In genomic region chr19:26709095-26709494, GRCm38 (mm10) we compare ENCODE assay signal across 16 mouse cellular contexts.
DNase-seq lines count a peak whose midpoint lies in the region; ATAC-seq lines count a peak whose summit lies in the region.
"Had no signal": no experiment of that assay in that cellular context is flagged by ENCODE, and none has a peak within 500 bp of the region (broad histone marks: within the 10 kb centered on the region; RNA-seq: fewer than 3 reads in every experiment).

No protein-coding gene starts in this region.

- ATAC-seq in intestine, embryonic 14.5 days (replicated peaks; ENCODE audit: low FRiP score, low TSS enrichment, low read depth) = 0 out of 2 replicates have a peak, but pooled peaks have one; percentile 27
- no peak for ATAC-seq in intestine, embryonic 16.5 days
- no peak for ATAC-seq in midbrain, embryonic 11.5 days (ENCODE audit: low FRiP score)
- no peak for ATAC-seq in midbrain, embryonic 15.5 days (replicated peaks)
- ATAC-seq in stomach, embryonic 14.5 days (ENCODE audit: insufficient number of reproducible peaks, insufficient read depth, low FRiP score, low read depth) = 0 out of 2 replicates have a peak, but pooled peaks have one; percentile 42
- no peak for ATAC-seq in hindbrain, embryonic 14.5 days (ENCODE audit: low FRiP score)
- ATAC-seq: liver, embryonic 12.5 days had no signal

- no peaks in the 10 kb centered on the region for H3K9me3 ChIP-seq in intestine, embryonic 14.5 days (ENCODE audit: control insufficient read depth, low read length)
- no peaks in the 10 kb centered on the region for H3K9me3 ChIP-seq in intestine, embryonic 16.5 days (ENCODE audit: control insufficient read depth, low read length)
- H3K9me3 ChIP-seq in midbrain, embryonic 11.5 days (ENCODE audit: control insufficient read depth, low read length) = no peaks in the 10 kb centered on the region
- no peaks in the 10 kb centered on the region for H3K9me3 ChIP-seq in midbrain, embryonic 15.5 days
- no peaks in the 10 kb centered on the region for H3K9me3 ChIP-seq in stomach, embryonic 14.5 days (ENCODE audit: control insufficient read depth, low read depth, low read length)
- no peaks in the 10 kb centered on the region for H3K9me3 ChIP-seq in hindbrain, embryonic 14.5 days (ENCODE audit: control insufficient read depth, low read length)
- H3K9me3 ChIP-seq: embryonic facial prominence, embryonic 15.5 days; hindbrain, embryonic 10.5 days; liver, embryonic 12.5 days had no signal

- no peak overlapping the region for H3K9ac ChIP-seq in intestine, embryonic 14.5 days (ENCODE audit: low read length)
- H3K9ac ChIP-seq in intestine, embryonic 16.5 days (ENCODE audit: low read depth, low read length) = no peak overlapping the region
- H3K9ac ChIP-seq in midbrain, embryonic 11.5 days (ENCODE audit: low read length) = no peak overlapping the region
- H3K9ac ChIP-seq in midbrain, embryonic 15.5 days = no peak overlapping the region
- no peak overlapping the region for H3K9ac ChIP-seq in stomach, embryonic 14.5 days (replicated peaks; ENCODE audit: low read depth, low read length)
- H3K9ac ChIP-seq in hindbrain, embryonic 14.5 days = no peak overlapping the region
- H3K9ac ChIP-seq: embryonic facial prominence, embryonic 15.5 days; liver, embryonic 12.5 days had no signal

- no peaks in the 10 kb centered on the region for H3K4me1 ChIP-seq in intestine, embryonic 14.5 days (replicated peaks; ENCODE audit: control insufficient read depth, insufficient read depth, low read length)
- 0 out of 2 replicates have a peak, but pooled peaks cover 3% of the 10 kb centered on the region for H3K4me1 ChIP-seq in intestine, embryonic 16.5 days (ENCODE audit: control insufficient read depth, insufficient read depth, low read length)
- H3K4me1 ChIP-seq in midbrain, embryonic 11.5 days (ENCODE audit: control insufficient read depth, insufficient read depth, low read length) = no peaks in the 10 kb centered on the region
- H3K4me1 ChIP-seq in midbrain, embryonic 15.5 days = no peaks in the 10 kb centered on the region
- H3K4me1 ChIP-seq in stomach, embryonic 14.5 days (ENCODE audit: control insufficient read depth, insufficient read depth, low read length) = 0 out of 2 replicates have a peak, but pooled peaks cover 3% of the 10 kb centered on the region
- H3K4me1 ChIP-seq in hindbrain, embryonic 14.5 days (replicated peaks; ENCODE audit: control insufficient read depth, insufficient read depth, low read length) = no peaks in the 10 kb centered on the region
- H3K4me1 ChIP-seq: hindbrain, embryonic 10.5 days had no signal

- DNase-seq in intestine, embryonic 14.5 days (ENCODE audit: low spot score) = no peak
- peak; percentile 8 for DNase-seq in midbrain, embryonic 11.5 days (ENCODE audit: low spot score, missing footprints)
- no peak for DNase-seq in urinary bladder, postnatal 14 days (ENCODE audit: low spot score)
- no peak for DNase-seq in hindbrain, embryonic 14.5 days (ENCODE audit: low spot score)
- DNase-seq: cerebellum, adult 2 months; cerebellum, postnatal 36 days; kidney, postnatal 36 days; lung, adult 2 months; right cerebral cortex, postnatal 25 days; thymus, postnatal 36 days had no signal

- no peak overlapping the region for H3K4me2 ChIP-seq in intestine, embryonic 14.5 days (ENCODE audit: low read length)
- H3K4me2 ChIP-seq in intestine, embryonic 16.5 days (ENCODE audit: low read depth, low read length) = no peak overlapping the region
- no peak overlapping the region for H3K4me2 ChIP-seq in midbrain, embryonic 11.5 days
- H3K4me2 ChIP-seq in midbrain, embryonic 15.5 days = no peak overlapping the region
- H3K4me2 ChIP-seq in stomach, embryonic 14.5 days (replicated peaks; ENCODE audit: low read depth, low read length) = no peak overlapping the region
- no peak overlapping the region for H3K4me2 ChIP-seq in hindbrain, embryonic 14.5 days (replicated peaks)
- H3K4me2 ChIP-seq: embryonic facial prominence, embryonic 15.5 days; liver, embryonic 12.5 days had no signal

- no peak overlapping the region for H3K27ac ChIP-seq in intestine, embryonic 14.5 days (ENCODE audit: low read depth)
- no peak overlapping the region for H3K27ac ChIP-seq in intestine, embryonic 16.5 days (ENCODE audit: low read length)
- H3K27ac ChIP-seq in midbrain, embryonic 11.5 days (ENCODE audit: low read depth, low read length) = no peak overlapping the region
- H3K27ac ChIP-seq in midbrain, embryonic 15.5 days = no peak overlapping the region
- no peak overlapping the region for H3K27ac ChIP-seq in stomach, embryonic 14.5 days (ENCODE audit: low read length)
- H3K27ac ChIP-seq in hindbrain, embryonic 14.5 days = no peak overlapping the region
- H3K27ac ChIP-seq: embryonic facial prominence, embryonic 15.5 days; hindbrain, embryonic 10.5 days; liver, embryonic 12.5 days had no signal

- H3K27me3 ChIP-seq in intestine, embryonic 14.5 days (replicated peaks; ENCODE audit: control insufficient read depth, insufficient read depth, low read length) = no peaks in the 10 kb centered on the region
- H3K27me3 ChIP-seq in intestine, embryonic 16.5 days (replicated peaks; ENCODE audit: control insufficient read depth, insufficient read depth, low read length) = no peaks in the 10 kb centered on the region
- H3K27me3 ChIP-seq in midbrain, embryonic 11.5 days (ENCODE audit: control insufficient read depth, insufficient read depth, low read length) = no peaks in the 10 kb centered on the region
- H3K27me3 ChIP-seq in midbrain, embryonic 15.5 days (replicated peaks) = no peaks in the 10 kb centered on the region
- no peaks in the 10 kb centered on the region for H3K27me3 ChIP-seq in stomach, embryonic 14.5 days (ENCODE audit: control insufficient read depth, insufficient read depth, low read length)
- H3K27me3 ChIP-seq in hindbrain, embryonic 14.5 days (ENCODE audit: control insufficient read depth, insufficient read depth, low read length) = no peaks in the 10 kb centered on the region
- H3K27me3 ChIP-seq: embryonic facial prominence, embryonic 15.5 days; liver, embryonic 12.5 days had no signal

- no peaks in the 10 kb centered on the region for H3K36me3 ChIP-seq in intestine, embryonic 14.5 days (ENCODE audit: control insufficient read depth, insufficient read depth, low read length)
- no peaks in the 10 kb centered on the region for H3K36me3 ChIP-seq in intestine, embryonic 16.5 days (ENCODE audit: control insufficient read depth, insufficient read depth, low read length)
- no peaks in the 10 kb centered on the region for H3K36me3 ChIP-seq in midbrain, embryonic 11.5 days (ENCODE audit: control insufficient read depth, insufficient read depth, low read length)
- 0 out of 2 replicates have a peak, but pooled peaks cover 4% of the 10 kb centered on the region for H3K36me3 ChIP-seq in midbrain, embryonic 15.5 days (replicated peaks)
- no peaks in the 10 kb centered on the region; the same call in 1 of the 2 replicates for H3K36me3 ChIP-seq in stomach, embryonic 14.5 days (ENCODE audit: control insufficient read depth, insufficient read depth, low read length)
- peaks cover 4% of the 10 kb centered on the region; the same call in 1 of the 2 replicates for H3K36me3 ChIP-seq in hindbrain, embryonic 14.5 days (replicated peaks; ENCODE audit: control insufficient read depth, insufficient read depth)
- H3K36me3 ChIP-seq: hindbrain, embryonic 10.5 days; liver, embryonic 12.5 days had no signal

- 15% methylated on average over 12 of the region's 12 CpGs for WGBS in intestine, embryonic 14.5 days
- 21% methylated on average over 12 of the region's 12 CpGs for whole genome bisulfite sequencing in intestine, embryonic 16.5 days
- WGBS in midbrain, embryonic 11.5 days = 79% methylated on average over 12 of the region's 12 CpGs
- 75% methylated on average over 12 of the region's 12 CpGs for WGBS in midbrain, embryonic 15.5 days
- WGBS in stomach, embryonic 14.5 days = 19% methylated on average over 12 of the region's 12 CpGs
- 79% methylated on average over 12 of the region's 12 CpGs for WGBS in hindbrain, embryonic 14.5 days

- no peak overlapping the region for H3K4me3 ChIP-seq in intestine, embryonic 14.5 days (ENCODE audit: low read depth, low read length)
- H3K4me3 ChIP-seq in intestine, embryonic 16.5 days (ENCODE audit: low read length) = no peak overlapping the region
- no peak overlapping the region for H3K4me3 ChIP-seq in midbrain, embryonic 11.5 days (ENCODE audit: low read depth, low read length)
- H3K4me3 ChIP-seq in midbrain, embryonic 15.5 days = no peak overlapping the region
- no peak overlapping the region for H3K4me3 ChIP-seq in stomach, embryonic 14.5 days (ENCODE audit: low read depth, low read length)
- H3K4me3 ChIP-seq in hindbrain, embryonic 14.5 days (replicated peaks; ENCODE audit: low read length) = no peak overlapping the region
- H3K4me3 ChIP-seq: embryonic facial prominence, embryonic 15.5 days; hindbrain, embryonic 10.5 days; liver, embryonic 12.5 days had no signal

Comparison
In these comparisons a context has a peak if more than half of its experiments do, and no peak if none do; other contexts are left out.
1. ATAC-seq: peak in intestine, embryonic 14.5 days (single experiment) and stomach, embryonic 14.5 days (single experiment); none in intestine, embryonic 16.5 days (single experiment), midbrain, embryonic 11.5 days (single experiment), midbrain, embryonic 15.5 days (single experiment) and hindbrain, embryonic 14.5 days (single experiment).